Mouse (Mus musculus) embryonic facial prominence, embryonic 12.5 days (tissue): ENCODE measurements at regions not wholly inside any gene's neighbourhood (a gene's known extent, or its start where the extent isn't known, plus 50 kb on each side); places are given as distances from the start of the nearest gene placed in this dataset.
A peak's percentile ranks its signal among the peaks of the same experiment; 100 is the strongest.

Source experiments
- ATAC-seq: fragments of 200-750 bp; cut with Nextera tagmentation; 2 replicates; pipeline ENCODE4 v1.8.0; 2017; ENCODE audit not compliant: insufficient number of reproducible peaks, insufficient read depth, low FRiP score, low TSS enrichment
- H3K27ac ChIP-seq: fragments of 300-500 bp; sonication (generic); 2 replicates; pipeline ENCODE4 v1.5.1; 2016; ENCODE audit warnings: mild to moderate bottlenecking
- H3K27me3 ChIP-seq: fragments of 300-500 bp; sonication (generic); 2 replicates; pipeline ENCODE4 v1.6.1; 2016; ENCODE audit warnings: mild to moderate bottlenecking, moderate library complexity
- H3K36me3 ChIP-seq: fragments of 300-500 bp; sonication (generic); 2 replicates; pipeline ENCODE4 v1.6.1; 2016; ENCODE audit warnings: mild to moderate bottlenecking
- H3K4me1 ChIP-seq: fragments of 300-500 bp; sonication (generic); 2 replicates; pipeline ENCODE4 v1.6.1; 2016
- H3K4me2 ChIP-seq: fragments of 300-500 bp; sonication (generic); replicated peaks from 2 replicates; pipeline ENCODE4 v1.6.1; 2016; ENCODE audit warnings: mild to moderate bottlenecking, moderate library complexity
- H3K4me3 ChIP-seq: fragments of 300-500 bp; sonication (generic); 2 replicates; pipeline ENCODE4 v1.5.1; 2016; ENCODE audit warnings: mild to moderate bottlenecking
- H3K9ac ChIP-seq: fragments of 300-500 bp; sonication (generic); 2 replicates; pipeline ENCODE4 v1.6.1; 2016; ENCODE audit warnings: mild to moderate bottlenecking, moderate library complexity
- H3K9me3 ChIP-seq: fragments of 300-500 bp; sonication (generic); 2 replicates; pipeline ENCODE4 v1.6.1; 2016; ENCODE audit warnings: mild to moderate bottlenecking, moderate library complexity
- WGBS: fragments of 180-500 bp; shearing (Covaris S2); methylation state at CpG from one replicate; pipeline ENCODE4 v1.1.7; 2016; 5-methylcytosine and 5-hydroxymethylcytosine counted together

- 32% methylated on average over 4 of the region's 4 CpGs for WGBS
- Histone ChIP-seq H3K27me3 (no peaks in the 10 kb centered on the region), H3K4me2 (no peak overlapping the region), H3K36me3 (no peaks in the 10 kb centered on the region), H3K9me3 (no peaks in the 10 kb centered on the region), H3K4me1 (peaks cover 6% of the 10 kb centered on the region; the same call in 1 of the 2 replicates), H3K4me3 (no peak overlapping the region), H3K27ac (no peak overlapping the region), H3K9ac (no peak overlapping the region)
- no peak for ATAC-seq
These were observed 433.8 kb upstream of the Dph6 start for GRCm38 (mm10) chr2:115088421-115089120.

GRCm38 (mm10) chr2:115090430-115091175 lies 435.8 kb upstream of the Dph6 start:
- H3K27ac ChIP-seq: 0 out of 2 replicates have a peak overlapping the region, but pooled peaks have one; percentile 41
- H3K4me2 ChIP-seq: no peak overlapping the region
- H3K9ac ChIP-seq: no peak overlapping the region
- H3K4me1 ChIP-seq: peaks cover 6% of the 10 kb centered on the region; the same call in 1 of the 2 replicates
- no peaks in the 10 kb centered on the region for H3K36me3 ChIP-seq
- no peaks in the 10 kb centered on the region for H3K27me3 ChIP-seq
- no peak overlapping the region for H3K4me3 ChIP-seq
- H3K9me3 ChIP-seq: no peaks in the 10 kb centered on the region
- WGBS: 29% methylated on average over 12 of the region's 12 CpGs
- no peak for ATAC-seq

- H3K36me3 ChIP-seq: no peaks in the 10 kb centered on the region
- no peak for ATAC-seq
- no peak overlapping the region for H3K4me3 ChIP-seq
- no peak overlapping the region for H3K9ac ChIP-seq
- no peak overlapping the region for H3K27ac ChIP-seq
- 85% methylated on average over 12 of the region's 12 CpGs for WGBS
- no peak overlapping the region for H3K4me2 ChIP-seq
- H3K27me3 ChIP-seq: no peaks in the 10 kb centered on the region
- H3K9me3 ChIP-seq: no peaks in the 10 kb centered on the region
- peaks cover 5% of the 10 kb centered on the region; the same call in 1 of the 2 replicates for H3K4me1 ChIP-seq
These were observed 440.6 kb upstream of the Dph6 start for GRCm38 (mm10) chr2:115095351-115095750.

GRCm38 (mm10) chr2:115101501-115101900 lies 446.7 kb upstream of the Dph6 start:
- Histone ChIP-seq H3K4me3 (no peak overlapping the region), H3K27ac (no peak overlapping the region), H3K27me3 (no peaks in the 10 kb centered on the region), H3K9ac (no peak overlapping the region), H3K36me3 (no peaks in the 10 kb centered on the region), H3K9me3 (no peaks in the 10 kb centered on the region), H3K4me2 (no peak overlapping the region), H3K4me1 (no peaks in the 10 kb centered on the region)
- WGBS: 81% methylated on average over 3 of the region's 3 CpGs
- ATAC-seq: no peak

- Histone ChIP-seq H3K9me3 (no peaks in the 10 kb centered on the region), H3K27ac (no peak overlapping the region), H3K4me3 (no peak overlapping the region), H3K4me1 (no peaks in the 10 kb centered on the region), H3K9ac (no peak overlapping the region), H3K27me3 (no peaks in the 10 kb centered on the region), H3K36me3 (no peaks in the 10 kb centered on the region), H3K4me2 (no peak overlapping the region)
- WGBS: 76% methylated on average over 9 of the region's 9 CpGs
- no peak for ATAC-seq
These were observed 461.9 kb upstream of the BC052040 start for GRCm38 (mm10) chr2:115119429-115120205.

GRCm38 (mm10) chr2:115120206-115120503 lies 461.4 kb upstream of the BC052040 start:
- Histone ChIP-seq H3K27me3 (no peaks in the 10 kb centered on the region), H3K9me3 (no peaks in the 10 kb centered on the region), H3K27ac (no peak overlapping the region), H3K36me3 (no peaks in the 10 kb centered on the region), H3K4me2 (no peak overlapping the region), H3K4me1 (no peaks in the 10 kb centered on the region), H3K9ac (no peak overlapping the region), H3K4me3 (no peak overlapping the region)
- no peak for ATAC-seq
- 54% methylated on average over 3 of the region's 3 CpGs for WGBS

GRCm38 (mm10) chr2:115126625-115127369 lies 454.7 kb upstream of the BC052040 start:
- no peak overlapping the region for H3K9ac ChIP-seq
- no peak overlapping the region for H3K4me2 ChIP-seq
- no peak overlapping the region for H3K27ac ChIP-seq
- H3K4me1 ChIP-seq: no peaks in the 10 kb centered on the region
- H3K36me3 ChIP-seq: no peaks in the 10 kb centered on the region
- H3K27me3 ChIP-seq: no peaks in the 10 kb centered on the region
- no peaks in the 10 kb centered on the region for H3K9me3 ChIP-seq
- whole genome bisulfite sequencing: 81% methylated on average over 6 of the region's 6 CpGs
- H3K4me3 ChIP-seq: no peak overlapping the region
- no peak for ATAC-seq

GRCm38 (mm10) chr2:115131746-115132145 lies 449.8 kb upstream of the BC052040 start:
- Histone ChIP-seq H3K9me3 (no peaks in the 10 kb centered on the region), H3K9ac (no peak overlapping the region), H3K27ac (no peak overlapping the region), H3K4me2 (no peak overlapping the region), H3K36me3 (no peaks in the 10 kb centered on the region), H3K27me3 (no peaks in the 10 kb centered on the region), H3K4me3 (no peak overlapping the region), H3K4me1 (no peaks in the 10 kb centered on the region)
- WGBS: 77% methylated on average over 2 of the region's 2 CpGs
- ATAC-seq: no peak

- H3K9ac ChIP-seq: no peak overlapping the region
- 22% methylated on average over 1 of the region's 1 CpGs for WGBS
- no peak overlapping the region for H3K27ac ChIP-seq
- H3K27me3 ChIP-seq: no peaks in the 10 kb centered on the region
- H3K4me3 ChIP-seq: no peak overlapping the region
- no peaks in the 10 kb centered on the region for H3K36me3 ChIP-seq
- H3K9me3 ChIP-seq: no peaks in the 10 kb centered on the region
- H3K4me1 ChIP-seq: no peaks in the 10 kb centered on the region
- no peak overlapping the region for H3K4me2 ChIP-seq
- no peak for ATAC-seq
These were observed 449.3 kb upstream of the BC052040 start for GRCm38 (mm10) chr2:115132165-115132592.

GRCm38 (mm10) chr2:115141416-115141815 lies 440.1 kb upstream of the BC052040 start:
- no peaks in the 10 kb centered on the region for H3K4me1 ChIP-seq
- no peak overlapping the region for H3K4me2 ChIP-seq
- H3K9ac ChIP-seq: no peak overlapping the region
- no peak overlapping the region for H3K4me3 ChIP-seq
- no peaks in the 10 kb centered on the region for H3K27me3 ChIP-seq
- ATAC-seq: no peak
- H3K27ac ChIP-seq: no peak overlapping the region
- H3K9me3 ChIP-seq: no peaks in the 10 kb centered on the region
- H3K36me3 ChIP-seq: no peaks in the 10 kb centered on the region

- Histone ChIP-seq H3K36me3 (no peaks in the 10 kb centered on the region), H3K4me3 (no peak overlapping the region), H3K9ac (no peak overlapping the region), H3K9me3 (no peaks in the 10 kb centered on the region), H3K27me3 (no peaks in the 10 kb centered on the region), H3K4me1 (no peaks in the 10 kb centered on the region), H3K4me2 (no peak overlapping the region), H3K27ac (no peak overlapping the region)
- WGBS: 52% methylated on average over 5 of the region's 5 CpGs
- no peak for ATAC-seq
These were observed 409.4 kb upstream of the BC052040 start for GRCm38 (mm10) chr2:115172111-115172510.
